Mouse (Mus musculus): ENCODE measurements around the gene Oxt. TPM values are rescaled to one million over a fixed set of nuclear protein-coding genes. Genes with fewer than 3 reads are reported as not detected.
A peak's percentile ranks its signal among the peaks of the same experiment; 100 is the strongest.

Oxt gene
- not detected in 2 replicates for polyA plus RNA-seq (2014; fragmentation: Nextera tagmentation; extraction: Ambion mirVana)

DNA sequence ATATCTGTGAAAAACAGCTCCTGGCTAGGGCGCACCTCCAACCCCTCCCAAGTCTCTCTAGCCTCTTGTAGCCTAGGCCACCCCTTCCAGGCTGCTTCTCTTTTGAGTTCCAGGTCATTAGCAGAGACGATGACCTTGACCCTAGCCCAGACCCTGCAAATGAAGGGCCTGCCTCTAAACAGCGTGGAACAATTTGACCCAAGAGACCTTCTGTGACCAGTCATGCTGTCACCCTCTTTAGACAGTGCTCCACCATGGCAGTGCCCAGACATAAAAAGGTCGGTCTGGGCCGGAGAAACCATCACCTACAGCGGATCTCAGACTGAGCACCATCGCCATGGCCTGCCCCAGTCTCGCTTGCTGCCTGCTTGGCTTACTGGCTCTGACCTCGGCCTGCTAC lies at the start of gene Oxt:
Gene Oxt, plus strand, starts transcription at position 301 of the 400 bp plus-strand sequence.
- H3K9ac ChIP-seq (ENCODE audit: low read depth, low read length), result peak within 1 kb of the TSS; percentile 42; the same call in 1 of the 2 replicates
- H3K9me3 ChIP-seq (ENCODE audit: control insufficient read depth, low read length), result no peaks in the 10 kb centered on the region
- 0 out of 2 replicates have a peak, but pooled peaks cover 5% of the 10 kb centered on the region for H3K4me1 ChIP-seq (ENCODE audit: control insufficient read depth, insufficient read depth, low read length)
- WGBS, result 42% methylated on average over 8 of the region's 9 CpGs
- ATAC-seq (ENCODE audit: low read depth), result no peak
- peak within 1 kb of the TSS; percentile 57 for H3K4me2 ChIP-seq (ENCODE audit: low read depth, low read length)
- DNase-seq (ENCODE audit: low spot score), result no peak
- no peak within 1 kb of the TSS for H3K27ac ChIP-seq (replicated peaks; ENCODE audit: low read depth, low read length)
- H3K27me3 ChIP-seq (replicated peaks; ENCODE audit: control insufficient read depth, insufficient read depth, low read length), result peaks cover 62% of the 10 kb centered on the region
- H3K36me3 ChIP-seq (ENCODE audit: control insufficient read depth, insufficient read depth, low read length), result no peaks in the 10 kb centered on the region
- H3K4me3 ChIP-seq (ENCODE audit: low read depth, low read length), result peak within 1 kb of the TSS; percentile 36

GRCm38 (mm10) chr2:130528457-130528856 lies 47.5 kb upstream of the Oxt start:
- 92% methylated on average over 6 of the region's 6 CpGs for WGBS
- H3K36me3 ChIP-seq (ENCODE audit: control insufficient read depth, insufficient read depth, low read length), result peaks cover 67% of the 10 kb centered on the region
- ATAC-seq (ENCODE audit: low read depth), result no peak

GRCm38 (mm10) chr2:130529290-130529689 lies 46.7 kb upstream of the Oxt start:
- peaks cover 68% of the 10 kb centered on the region for H3K36me3 ChIP-seq (ENCODE audit: control insufficient read depth, insufficient read depth, low read length)
- H3K27ac ChIP-seq (replicated peaks; ENCODE audit: low read depth, low read length), result no peak overlapping the region
- ATAC-seq (ENCODE audit: low read depth), result no peak

More at GRCm38 (mm10) chr2:130528457-130528856, 47.5 kb upstream of the Oxt start:
- Histone ChIP-seq H3K4me2 (ENCODE audit: low read depth, low read length) (no peak overlapping the region), H3K9me3 (ENCODE audit: control insufficient read depth, low read length) (no peaks in the 10 kb centered on the region), H3K27ac (replicated peaks; ENCODE audit: low read depth, low read length) (no peak overlapping the region), H3K9ac (ENCODE audit: low read depth, low read length) (no peak overlapping the region), H3K4me3 (ENCODE audit: low read depth, low read length) (no peak overlapping the region), H3K27me3 (replicated peaks; ENCODE audit: control insufficient read depth, insufficient read depth, low read length) (no peaks in the 10 kb centered on the region), H3K4me1 (ENCODE audit: control insufficient read depth, insufficient read depth, low read length) (no peaks in the 10 kb centered on the region)
- DNase-seq (ENCODE audit: low spot score), result no peak

GRCm38 (mm10) chr2:130529925-130530324 lies 46.0 kb upstream of the Oxt start:
- peaks cover 67% of the 10 kb centered on the region for H3K36me3 ChIP-seq (ENCODE audit: control insufficient read depth, insufficient read depth, low read length)
- ATAC-seq (ENCODE audit: low read depth), result no peak

More at GRCm38 (mm10) chr2:130529290-130529689, 46.7 kb upstream of the Oxt start:
- no peak overlapping the region for H3K4me3 ChIP-seq (ENCODE audit: low read depth, low read length)
- 86% methylated on average over 2 of the region's 2 CpGs for WGBS
- no peak overlapping the region for H3K9ac ChIP-seq (ENCODE audit: low read depth, low read length)
- no peak overlapping the region for H3K4me2 ChIP-seq (ENCODE audit: low read depth, low read length)
- no peaks in the 10 kb centered on the region for H3K4me1 ChIP-seq (ENCODE audit: control insufficient read depth, insufficient read depth, low read length)
- H3K27me3 ChIP-seq (replicated peaks; ENCODE audit: control insufficient read depth, insufficient read depth, low read length), result no peaks in the 10 kb centered on the region
- no peak for DNase-seq (ENCODE audit: low spot score)
- H3K9me3 ChIP-seq (ENCODE audit: control insufficient read depth, low read length), result no peaks in the 10 kb centered on the region

GRCm38 (mm10) chr2:130532201-130532600 lies 43.8 kb upstream of the Oxt start:
- H3K27ac ChIP-seq (replicated peaks; ENCODE audit: low read depth, low read length), result no peak overlapping the region
- H3K9ac ChIP-seq (ENCODE audit: low read depth, low read length), result no peak overlapping the region
- H3K4me1 ChIP-seq (ENCODE audit: control insufficient read depth, insufficient read depth, low read length), result no peaks in the 10 kb centered on the region
- H3K4me2 ChIP-seq (ENCODE audit: low read depth, low read length), result no peak overlapping the region
- WGBS, result 80% methylated on average over 2 of the region's 2 CpGs
- no peaks in the 10 kb centered on the region for H3K9me3 ChIP-seq (ENCODE audit: control insufficient read depth, low read length)
- H3K4me3 ChIP-seq (ENCODE audit: low read depth, low read length), result no peak overlapping the region
- H3K27me3 ChIP-seq (replicated peaks; ENCODE audit: control insufficient read depth, insufficient read depth, low read length), result no peaks in the 10 kb centered on the region
- ATAC-seq (ENCODE audit: low read depth) (no peak), DNase-seq (ENCODE audit: low spot score) (no peak)
- H3K36me3 ChIP-seq (ENCODE audit: control insufficient read depth, insufficient read depth, low read length), result peaks cover 66% of the 10 kb centered on the region

More at GRCm38 (mm10) chr2:130529925-130530324, 46.0 kb upstream of the Oxt start:
- Histone ChIP-seq H3K27ac (replicated peaks; ENCODE audit: low read depth, low read length) (no peak overlapping the region), H3K4me1 (ENCODE audit: control insufficient read depth, insufficient read depth, low read length) (no peaks in the 10 kb centered on the region), H3K9ac (ENCODE audit: low read depth, low read length) (no peak overlapping the region), H3K27me3 (replicated peaks; ENCODE audit: control insufficient read depth, insufficient read depth, low read length) (no peaks in the 10 kb centered on the region), H3K4me3 (ENCODE audit: low read depth, low read length) (no peak overlapping the region), H3K9me3 (ENCODE audit: control insufficient read depth, low read length) (no peaks in the 10 kb centered on the region), H3K4me2 (ENCODE audit: low read depth, low read length) (no peak overlapping the region)
- no peak for DNase-seq (ENCODE audit: low spot score)
- 91% methylated on average over 7 of the region's 7 CpGs for WGBS

GRCm38 (mm10) chr2:130535017-130535416 lies 41.0 kb upstream of the Oxt start:
- WGBS, result 88% methylated on average over 6 of the region's 6 CpGs
- H3K36me3 ChIP-seq (ENCODE audit: control insufficient read depth, insufficient read depth, low read length), result peaks cover 76% of the 10 kb centered on the region
- H3K4me1 ChIP-seq (ENCODE audit: control insufficient read depth, insufficient read depth, low read length), result no peaks in the 10 kb centered on the region

DNA sequence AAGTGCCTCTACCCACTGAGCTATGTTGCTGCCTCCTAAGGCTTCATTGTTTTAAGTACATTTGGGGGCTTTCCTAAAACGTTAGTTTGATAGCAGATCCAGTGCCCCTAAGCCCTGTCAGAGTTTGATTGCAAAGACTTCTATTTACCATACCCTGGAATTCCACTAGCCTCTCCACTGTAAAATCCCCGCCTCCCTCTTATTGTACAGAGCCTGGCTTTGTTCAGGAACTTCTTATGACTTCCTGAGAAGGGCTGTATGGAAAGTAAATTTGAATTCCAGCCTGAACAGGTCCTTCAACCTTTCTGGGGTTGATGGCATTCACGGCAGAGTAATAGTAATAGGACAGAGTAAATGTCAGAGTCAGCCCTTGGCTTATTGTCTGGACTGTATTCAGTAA lies 39.1 kb upstream of the Oxt start:
- Histone ChIP-seq H3K4me2 (ENCODE audit: low read depth, low read length) (no peak overlapping the region), H3K36me3 (ENCODE audit: control insufficient read depth, insufficient read depth, low read length) (peaks cover 87% of the 10 kb centered on the region), H3K9me3 (ENCODE audit: control insufficient read depth, low read length) (no peaks in the 10 kb centered on the region), H3K27me3 (replicated peaks; ENCODE audit: control insufficient read depth, insufficient read depth, low read length) (no peaks in the 10 kb centered on the region), H3K27ac (replicated peaks; ENCODE audit: low read depth, low read length) (no peak overlapping the region), H3K9ac (ENCODE audit: low read depth, low read length) (no peak overlapping the region), H3K4me3 (ENCODE audit: low read depth, low read length) (no peak overlapping the region), H3K4me1 (ENCODE audit: control insufficient read depth, insufficient read depth, low read length) (no peaks in the 10 kb centered on the region)
- no peak for DNase-seq (ENCODE audit: low spot score)
- whole genome bisulfite sequencing, result 70% methylated on average over 3 of the region's 3 CpGs
- no peak for ATAC-seq (ENCODE audit: low read depth)

More at GRCm38 (mm10) chr2:130535017-130535416, 41.0 kb upstream of the Oxt start:
- H3K4me2 ChIP-seq (ENCODE audit: low read depth, low read length), result no peak overlapping the region
- no peak overlapping the region for H3K9ac ChIP-seq (ENCODE audit: low read depth, low read length)
- H3K27me3 ChIP-seq (replicated peaks; ENCODE audit: control insufficient read depth, insufficient read depth, low read length), result no peaks in the 10 kb centered on the region
- no peak overlapping the region for H3K4me3 ChIP-seq (ENCODE audit: low read depth, low read length)
- no peaks in the 10 kb centered on the region for H3K9me3 ChIP-seq (ENCODE audit: control insufficient read depth, low read length)
- no peak overlapping the region for H3K27ac ChIP-seq (replicated peaks; ENCODE audit: low read depth, low read length)
- no peak for DNase-seq (ENCODE audit: low spot score)
- ATAC-seq (ENCODE audit: low read depth), result no peak

DNA sequence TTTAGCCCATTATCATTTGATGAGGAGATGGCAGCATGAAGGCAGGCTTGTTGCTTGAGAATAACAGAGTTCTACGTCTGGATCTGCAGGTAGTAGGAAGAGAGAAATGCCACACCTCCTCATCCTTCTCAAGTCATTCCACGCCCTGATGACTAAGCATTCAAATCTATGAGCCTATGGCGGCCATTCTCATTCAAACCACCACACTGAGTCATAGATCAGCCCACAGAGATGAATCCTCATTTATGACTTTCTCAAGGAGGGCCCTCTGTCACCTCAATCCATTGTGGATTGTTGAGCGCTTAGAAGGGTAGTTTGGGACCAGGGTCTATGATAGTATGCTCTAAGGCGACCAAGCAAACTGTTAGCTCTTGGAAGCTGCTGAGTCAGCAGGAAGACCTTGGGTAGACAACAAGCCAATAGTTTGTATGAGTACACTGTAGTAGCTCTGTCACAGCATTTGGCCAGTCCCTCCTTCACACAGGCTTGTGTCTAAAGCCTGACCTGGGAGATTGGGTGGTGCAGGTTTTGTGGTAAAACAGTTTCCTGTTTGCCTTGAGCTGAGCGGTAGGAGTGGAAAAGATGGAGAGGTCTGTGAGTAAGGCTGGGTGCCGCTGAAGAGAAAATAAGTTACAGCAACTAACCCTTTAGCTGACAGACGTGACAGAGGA lies 37.0 kb upstream of the Oxt start:
- 89% methylated on average over 8 of the region's 8 CpGs for WGBS
- Histone ChIP-seq H3K4me1 (ENCODE audit: control insufficient read depth, insufficient read depth, low read length) (no peaks in the 10 kb centered on the region), H3K4me2 (ENCODE audit: low read depth, low read length) (no peak overlapping the region), H3K27ac (replicated peaks; ENCODE audit: low read depth, low read length) (no peak overlapping the region), H3K9ac (ENCODE audit: low read depth, low read length) (no peak overlapping the region), H3K9me3 (ENCODE audit: control insufficient read depth, low read length) (no peaks in the 10 kb centered on the region), H3K4me3 (ENCODE audit: low read depth, low read length) (no peak overlapping the region), H3K27me3 (replicated peaks; ENCODE audit: control insufficient read depth, insufficient read depth, low read length) (no peaks in the 10 kb centered on the region), H3K36me3 (ENCODE audit: control insufficient read depth, insufficient read depth, low read length) (peaks cover 87% of the 10 kb centered on the region)
- ATAC-seq (ENCODE audit: low read depth) (no peak), DNase-seq (ENCODE audit: low spot score) (no peak)

- Histone ChIP-seq H3K4me1 (ENCODE audit: control insufficient read depth, insufficient read depth, low read length) (no peaks in the 10 kb centered on the region), H3K27ac (replicated peaks; ENCODE audit: low read depth, low read length) (no peak overlapping the region), H3K9me3 (ENCODE audit: control insufficient read depth, low read length) (no peaks in the 10 kb centered on the region), H3K9ac (ENCODE audit: low read depth, low read length) (no peak overlapping the region), H3K4me3 (ENCODE audit: low read depth, low read length) (no peak overlapping the region), H3K4me2 (ENCODE audit: low read depth, low read length) (no peak overlapping the region), H3K27me3 (replicated peaks; ENCODE audit: control insufficient read depth, insufficient read depth, low read length) (no peaks in the 10 kb centered on the region), H3K36me3 (ENCODE audit: control insufficient read depth, insufficient read depth, low read length) (peaks cover 88% of the 10 kb centered on the region)
- 88% methylated on average over 9 of the region's 9 CpGs for WGBS
- DNase-seq (ENCODE audit: low spot score) (no peak), ATAC-seq (ENCODE audit: low read depth) (no peak)
These were observed 35.7 kb upstream of the Oxt start for GRCm38 (mm10) chr2:130540266-130540665.

All from embryonic facial prominence, embryonic 14.5 days (tissue).